Mouse (Mus musculus): ENCODE results near the gene Kcnd3. TPM values are rescaled to one million over a fixed set of nuclear protein-coding genes. Genes with fewer than 3 reads are reported as not detected.

Gene Kcnd3
- polyA plus RNA-seq, 1 experiment = 42.2 TPM

DNA sequence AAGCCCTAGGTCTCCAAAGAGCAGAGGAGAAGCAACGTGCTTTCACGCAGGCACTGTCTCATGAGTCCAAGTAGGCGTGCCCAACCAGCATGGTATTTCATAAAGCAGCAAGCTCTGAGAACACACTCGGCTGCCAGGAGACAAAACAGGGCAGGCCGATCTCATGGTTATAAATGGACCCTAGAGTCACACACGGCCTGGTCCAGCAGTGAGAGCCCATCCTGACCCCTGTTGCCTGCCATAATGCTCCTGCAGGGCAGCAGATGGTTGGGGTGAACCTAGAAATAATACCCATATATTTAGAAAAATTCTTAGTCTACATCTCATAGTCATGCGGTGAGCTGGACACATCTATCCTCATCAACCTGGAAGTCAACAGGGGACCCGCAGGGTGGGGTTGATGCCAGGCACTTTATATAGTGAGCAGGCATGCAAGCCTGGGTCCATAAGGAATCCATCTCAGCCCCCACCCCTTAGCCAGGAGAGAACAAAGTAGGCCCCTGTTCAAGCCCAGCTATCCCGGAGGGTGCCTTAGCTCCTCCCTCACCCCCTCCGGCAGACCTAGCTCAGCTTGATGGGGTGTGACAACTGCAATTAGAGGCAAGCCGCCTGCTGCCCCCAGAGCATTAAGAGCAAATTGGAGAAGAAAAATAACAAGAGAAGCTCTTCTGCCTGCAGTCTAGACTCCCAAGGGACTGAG, 265.9 kb downstream of the Kcnd3 start:
- Histone ChIP-seq H3K4me1 (ENCODE audit: control insufficient read depth, insufficient read depth, low read length) (peaks cover 31% of the 10 kb centered on the region), H3K27ac (ENCODE audit: insufficient read depth, low read depth, low read length) (no peak overlapping the region), H3K4me3 (ENCODE audit: insufficient read depth, low read depth, low read length) (no peak overlapping the region)
- 39% methylated on average over 11 of the region's 11 CpGs for WGBS
- TF ChIP-seq POLR2A (IDR thresholded peaks at IDR 0.05; ENCODE audit: insufficient read depth, low read depth, low read length) (no peak), CTCF (IDR thresholded peaks at IDR 0.05; ENCODE audit: insufficient read depth, low read depth, low read length) (no peak)

- TF ChIP-seq CTCF (IDR thresholded peaks at IDR 0.05; ENCODE audit: insufficient read depth, low read depth, low read length) (no peak), POLR2A (IDR thresholded peaks at IDR 0.05; ENCODE audit: insufficient read depth, low read depth, low read length) (no peak)
- peaks cover 31% of the 10 kb centered on the region for H3K4me1 ChIP-seq (ENCODE audit: control insufficient read depth, insufficient read depth, low read length)
- peak overlapping the region; percentile 31; the same call in 1 of the 2 replicates for H3K27ac ChIP-seq (ENCODE audit: insufficient read depth, low read depth, low read length)
- 62% methylated on average over 4 of the region's 4 CpGs for WGBS
- no peak overlapping the region for H3K4me3 ChIP-seq (ENCODE audit: insufficient read depth, low read depth, low read length)
Observed at GRCm38 (mm10) chr3:105718746-105719145, 266.6 kb downstream of the Kcnd3 start.

GRCm38 (mm10) chr3:105719979-105720378, 267.8 kb downstream of the Kcnd3 start:
- H3K27ac ChIP-seq (ENCODE audit: insufficient read depth, low read depth, low read length) = no peak overlapping the region
- TF ChIP-seq CTCF (IDR thresholded peaks at IDR 0.05; ENCODE audit: insufficient read depth, low read depth, low read length) = no peak
- no peak for TF ChIP-seq POLR2A (IDR thresholded peaks at IDR 0.05; ENCODE audit: insufficient read depth, low read depth, low read length)
- 62% methylated on average over 4 of the region's 4 CpGs for WGBS
- H3K4me3 ChIP-seq (ENCODE audit: insufficient read depth, low read depth, low read length) = no peak overlapping the region
- H3K4me1 ChIP-seq (ENCODE audit: control insufficient read depth, insufficient read depth, low read length) = peaks cover 24% of the 10 kb centered on the region

DNA sequence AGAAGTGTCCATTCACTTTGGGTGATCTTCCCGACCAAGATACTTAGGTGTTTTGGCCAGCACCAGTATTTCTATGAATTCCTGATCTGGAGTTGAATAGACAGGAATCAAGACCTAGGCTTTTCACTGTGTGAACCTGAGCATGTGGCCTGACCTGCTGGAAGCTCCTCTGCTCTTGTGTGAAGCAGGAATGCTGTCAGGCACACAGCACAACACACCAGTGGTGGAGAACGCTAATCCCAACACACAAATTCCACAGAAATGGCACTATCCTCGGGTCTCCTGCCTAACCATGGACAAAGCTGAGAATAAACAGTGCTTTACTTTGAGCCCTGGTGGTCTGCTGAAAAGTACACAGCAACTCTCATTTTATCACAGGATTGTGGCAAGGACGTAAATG, 268.4 kb downstream of the Kcnd3 start:
- Histone ChIP-seq H3K27ac (ENCODE audit: insufficient read depth, low read depth, low read length) (no peak overlapping the region), H3K4me1 (ENCODE audit: control insufficient read depth, insufficient read depth, low read length) (peaks cover 24% of the 10 kb centered on the region), H3K4me3 (ENCODE audit: insufficient read depth, low read depth, low read length) (no peak overlapping the region)
- TF ChIP-seq CTCF (IDR thresholded peaks at IDR 0.05; ENCODE audit: insufficient read depth, low read depth, low read length) (no peak), POLR2A (IDR thresholded peaks at IDR 0.05; ENCODE audit: insufficient read depth, low read depth, low read length) (no peak)
- 77% methylated on average over 4 of the region's 4 CpGs for WGBS

DNA sequence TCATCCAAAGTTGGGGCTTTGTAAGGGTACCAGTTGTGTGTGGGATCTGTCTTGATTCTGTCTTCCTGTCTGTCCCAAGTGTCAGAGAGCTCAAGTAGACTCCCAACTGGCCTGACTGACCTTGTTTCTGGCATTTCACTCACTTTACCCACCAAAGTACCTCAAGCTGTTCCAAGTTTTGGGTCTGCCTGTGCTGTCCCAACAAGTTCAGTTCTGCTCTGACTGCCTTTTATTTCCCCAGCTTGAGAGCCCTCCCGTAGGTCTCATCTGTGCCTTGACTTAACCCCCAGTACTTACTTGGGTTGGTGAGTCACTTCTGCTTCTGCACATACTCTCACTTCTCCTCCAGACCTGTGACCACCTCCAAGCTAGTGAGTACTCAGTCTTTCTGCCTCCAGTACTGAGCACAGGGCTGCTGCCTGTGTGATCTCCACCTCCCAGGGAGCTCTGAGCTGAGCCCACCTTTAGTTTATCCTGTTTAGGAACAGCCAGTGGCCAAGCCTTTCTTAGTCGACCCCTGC, 269.6 kb downstream of the Kcnd3 start:
- TF ChIP-seq CTCF (IDR thresholded peaks at IDR 0.05; ENCODE audit: insufficient read depth, low read depth, low read length) = no peak
- no peak for TF ChIP-seq POLR2A (IDR thresholded peaks at IDR 0.05; ENCODE audit: insufficient read depth, low read depth, low read length)
- H3K4me3 ChIP-seq (ENCODE audit: insufficient read depth, low read depth, low read length) = no peak overlapping the region
- WGBS = 58% methylated on average over 2 of the region's 2 CpGs

DNA sequence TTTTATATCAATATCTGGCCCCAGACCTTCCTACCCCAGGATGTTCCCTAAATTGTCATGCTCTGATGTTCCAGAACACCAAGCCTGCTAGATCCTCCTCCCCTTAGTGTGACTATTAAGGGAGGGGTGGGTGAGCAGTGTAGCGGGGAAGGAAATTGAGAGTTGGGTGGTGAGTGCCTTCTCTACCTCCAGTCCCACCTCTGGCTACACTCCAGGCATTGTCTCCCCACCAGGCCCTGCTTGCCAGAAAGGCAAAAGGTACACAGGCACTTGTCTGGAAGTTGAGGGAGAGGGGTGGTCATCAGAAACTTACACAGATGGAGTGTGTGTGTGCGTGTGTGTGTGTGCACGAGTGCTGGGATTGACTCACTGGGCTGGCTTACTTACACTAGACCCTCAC, 270.4 kb downstream of the Kcnd3 start:
- no peak overlapping the region for H3K27ac ChIP-seq (ENCODE audit: insufficient read depth, low read depth, low read length)
- WGBS = 82% methylated on average over 3 of the region's 3 CpGs
- no peak overlapping the region for H3K4me3 ChIP-seq (ENCODE audit: insufficient read depth, low read depth, low read length)
- no peak for TF ChIP-seq POLR2A (IDR thresholded peaks at IDR 0.05; ENCODE audit: insufficient read depth, low read depth, low read length)
- no peak for TF ChIP-seq CTCF (IDR thresholded peaks at IDR 0.05; ENCODE audit: insufficient read depth, low read depth, low read length)
- peaks cover 15% of the 10 kb centered on the region for H3K4me1 ChIP-seq (ENCODE audit: control insufficient read depth, insufficient read depth, low read length)

More for the DNA sequence above, 269.6 kb downstream of the Kcnd3 start:
- Histone ChIP-seq H3K27ac (ENCODE audit: insufficient read depth, low read depth, low read length) (no peak overlapping the region), H3K4me1 (ENCODE audit: control insufficient read depth, insufficient read depth, low read length) (peaks cover 16% of the 10 kb centered on the region)

Other genes with a start within 250 kb of the Kcnd3 start
- gene Ddx20, start 235.2 kb downstream of the Kcnd3 start, polyA plus RNA-seq (2012; ENCODE audit: insufficient read depth, insufficient read length, low replicate concordance, missing spikeins) = not detected in 2 replicates

All from olfactory bulb, adult 2 months (tissue).